Mouse (Mus musculus): Measurements from ENCODE around the gene Ankrd10. TPM values are rescaled to one million over a fixed set of nuclear protein-coding genes. Genes with fewer than 3 reads are reported as not detected.
A peak's percentile ranks its signal among the peaks of the same experiment; 100 is the strongest.

Gene Ankrd10
- polyA plus RNA-seq, 1 experiment from 2014 or later, result 98.2 TPM

- H3K4me1 ChIP-seq (ENCODE audit: insufficient read depth), result no peaks in the 10 kb centered on the region
- no peak overlapping the region for H3K27ac ChIP-seq (ENCODE audit: low read depth)
- H3K9ac ChIP-seq, result no peak overlapping the region
- no peak overlapping the region for H3K4me2 ChIP-seq
- H3K27me3 ChIP-seq (ENCODE audit: insufficient read depth, low read length), result no peaks in the 10 kb centered on the region
- H3K9me3 ChIP-seq (ENCODE audit: low read depth, low read length), result no peaks in the 10 kb centered on the region
- H3K36me3 ChIP-seq (ENCODE audit: insufficient read depth), result no peaks in the 10 kb centered on the region
- no peak overlapping the region for H3K4me3 ChIP-seq (ENCODE audit: low read depth, low read length)
- WGBS, result 45% methylated on average over 2 of the region's 2 CpGs
- DNase-seq, result no peak
- no peak for ATAC-seq (ENCODE audit: insufficient read depth)
- no peak for TF ChIP-seq CTCF (IDR thresholded peaks at IDR 0.05; ENCODE audit: low read depth)
Measured at GRCm38 (mm10) chr8:11640606-11641005, 5.0 kb upstream of the Ankrd10 start.

DNA sequence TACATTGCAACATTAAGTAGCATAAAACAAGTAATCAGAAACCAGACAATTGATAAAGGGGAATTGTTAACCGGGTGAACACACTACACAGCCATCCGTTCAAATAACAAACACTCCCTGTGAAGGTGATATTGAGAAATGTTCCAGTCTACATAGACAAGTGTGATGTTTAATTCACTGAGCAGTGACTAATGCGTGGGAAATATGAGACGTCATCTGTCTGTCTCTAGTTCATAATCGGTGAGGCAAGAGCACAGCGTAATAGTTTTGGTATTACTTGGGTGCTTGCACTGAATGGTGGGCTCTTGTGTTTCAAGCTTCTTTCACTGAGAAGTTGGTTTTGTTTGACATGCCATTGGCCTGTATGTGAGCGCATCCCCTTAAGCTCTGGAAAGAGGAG, 2.0 kb upstream of the Ankrd10 start:
- WGBS, result 75% methylated on average over 7 of the region's 7 CpGs
- ATAC-seq (ENCODE audit: insufficient read depth), result no peak
- TF ChIP-seq CTCF (IDR thresholded peaks at IDR 0.05; ENCODE audit: low read depth), result no peak
- no peak for DNase-seq
- peaks cover 14% of the 10 kb centered on the region for H3K4me1 ChIP-seq (ENCODE audit: insufficient read depth)
- H3K27ac ChIP-seq (ENCODE audit: low read depth), result no peak overlapping the region
- no peak overlapping the region for H3K4me2 ChIP-seq
- H3K9me3 ChIP-seq (ENCODE audit: low read depth, low read length), result no peaks in the 10 kb centered on the region
- no peak overlapping the region for H3K9ac ChIP-seq
- H3K27me3 ChIP-seq (ENCODE audit: insufficient read depth, low read length), result no peaks in the 10 kb centered on the region
- H3K36me3 ChIP-seq (ENCODE audit: insufficient read depth), result no peaks in the 10 kb centered on the region
- H3K4me3 ChIP-seq (ENCODE audit: low read depth, low read length), result no peak overlapping the region

DNA sequence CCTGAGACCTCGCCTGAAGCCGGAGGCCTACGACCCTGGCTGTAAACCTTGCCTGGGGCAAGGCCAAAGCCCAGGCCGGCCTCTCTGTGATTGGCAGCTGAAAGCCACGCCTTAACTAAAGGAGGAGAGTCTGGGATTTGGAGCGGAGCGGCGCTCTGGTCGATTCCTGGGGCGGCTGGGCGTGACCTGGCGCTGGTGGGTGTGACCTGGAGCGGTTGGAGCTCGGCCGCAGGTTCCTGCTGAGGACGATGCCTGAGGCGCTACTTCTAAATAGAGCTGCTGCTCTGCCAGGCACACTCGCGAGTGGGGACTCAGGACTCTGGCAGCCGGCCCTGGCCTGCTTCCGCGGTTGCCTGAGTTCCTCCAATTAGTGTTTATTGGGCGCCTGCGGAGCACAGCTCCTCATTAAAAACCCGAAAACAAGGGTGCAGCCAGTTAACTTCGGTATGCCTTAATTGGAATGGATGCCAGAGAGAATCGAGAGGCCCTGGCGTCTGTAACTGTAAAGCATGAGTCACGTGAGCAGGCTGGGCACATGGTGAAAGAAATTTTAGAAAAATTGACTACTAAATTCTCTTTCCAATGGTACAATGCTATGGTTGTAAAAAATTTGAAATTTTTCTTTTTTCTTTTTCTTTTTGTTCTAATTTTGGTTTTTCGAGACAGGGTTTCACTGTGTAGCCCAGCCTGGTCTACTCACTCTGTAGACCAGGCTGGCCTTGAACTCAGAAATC, 934 bp upstream of the Ankrd10 start:
- Histone ChIP-seq H3K36me3 (ENCODE audit: insufficient read depth) (peaks cover 5% of the 10 kb centered on the region), H3K27me3 (ENCODE audit: insufficient read depth, low read length) (no peaks in the 10 kb centered on the region), H3K4me1 (ENCODE audit: insufficient read depth) (peaks cover 16% of the 10 kb centered on the region), H3K4me3 (ENCODE audit: low read depth, low read length) (peak overlapping the region; percentile 95), H3K9ac (peak overlapping the region; percentile 46), H3K4me2 (peak overlapping the region; percentile 68), H3K27ac (ENCODE audit: low read depth) (peak overlapping the region; percentile 96), H3K9me3 (ENCODE audit: low read depth, low read length) (no peaks in the 10 kb centered on the region)
- ATAC-seq (ENCODE audit: insufficient read depth) (peak; percentile 62), DNase-seq (peak; percentile 87)
- no peak for TF ChIP-seq CTCF (IDR thresholded peaks at IDR 0.05; ENCODE audit: low read depth)
- WGBS, result 6% methylated on average over 30 of the region's 30 CpGs

DNA sequence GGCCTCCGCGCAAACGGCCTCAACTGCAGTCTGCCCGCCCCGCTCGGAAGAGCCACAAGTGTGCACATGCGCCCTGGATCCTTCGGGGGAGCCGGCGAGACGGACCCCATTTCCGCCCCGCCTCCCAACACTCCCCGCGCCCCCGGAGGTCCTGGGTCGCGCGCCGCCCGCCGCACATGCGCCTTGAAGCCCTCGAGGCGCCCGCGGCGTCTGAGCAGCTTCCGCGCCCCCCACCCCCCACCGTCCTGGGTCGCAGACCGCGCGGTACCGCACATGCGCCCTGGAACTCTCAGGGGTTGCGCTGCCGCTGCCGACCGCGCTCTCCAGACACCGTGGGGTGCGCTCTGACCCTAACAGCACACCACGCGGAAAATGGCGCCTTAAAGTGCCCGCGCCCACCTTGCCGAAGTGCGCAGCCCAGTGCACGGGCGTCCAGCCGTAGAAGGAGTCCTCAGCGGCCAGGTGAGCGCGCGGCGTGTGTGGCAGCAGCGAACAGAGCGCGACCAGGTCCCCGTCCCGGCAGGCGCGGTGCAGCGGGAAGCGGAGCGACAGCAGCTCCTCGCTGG, 462 bp downstream of the Ankrd10 start:
- no peak; the same call in 1 of the 2 replicates for TF ChIP-seq CTCF (IDR thresholded peaks at IDR 0.05; ENCODE audit: low read depth)
- under 1% methylated on average over 70 of the region's 70 CpGs for WGBS
- peak; percentile 87 for ATAC-seq (ENCODE audit: insufficient read depth)

GRCm38 (mm10) chr8:11634331-11635011, 1.1 kb downstream of the Ankrd10 start:
- ATAC-seq (ENCODE audit: insufficient read depth), result peak; percentile 4; the same call in 1 of the 2 replicates
- H3K27ac ChIP-seq (ENCODE audit: low read depth), result peak overlapping the region; percentile 96; the same call in 1 of the 2 replicates
- no peaks in the 10 kb centered on the region for H3K27me3 ChIP-seq (ENCODE audit: insufficient read depth, low read length)
- under 1% methylated on average over 39 of the region's 39 CpGs for WGBS
- H3K36me3 ChIP-seq (ENCODE audit: insufficient read depth), result peaks cover 25% of the 10 kb centered on the region
- H3K9ac ChIP-seq, result peak overlapping the region; percentile 84
- TF ChIP-seq CTCF (IDR thresholded peaks at IDR 0.05; ENCODE audit: low read depth), result no peak
- DNase-seq, result peak; percentile 23
- peaks cover 16% of the 10 kb centered on the region for H3K4me1 ChIP-seq (ENCODE audit: insufficient read depth)
- peak overlapping the region; percentile 95 for H3K4me3 ChIP-seq (ENCODE audit: low read depth, low read length)
- no peaks in the 10 kb centered on the region for H3K9me3 ChIP-seq (ENCODE audit: low read depth, low read length)
- peak overlapping the region; percentile 68 for H3K4me2 ChIP-seq

More for the DNA sequence above, 462 bp downstream of the Ankrd10 start:
- H3K27me3 ChIP-seq (ENCODE audit: insufficient read depth, low read length), result no peaks in the 10 kb centered on the region
- H3K27ac ChIP-seq (ENCODE audit: low read depth), result peak overlapping the region; percentile 96
- peak overlapping the region; percentile 68 for H3K4me2 ChIP-seq
- peak overlapping the region; percentile 84 for H3K9ac ChIP-seq
- H3K4me1 ChIP-seq (ENCODE audit: insufficient read depth), result peaks cover 16% of the 10 kb centered on the region
- H3K36me3 ChIP-seq (ENCODE audit: insufficient read depth), result peaks cover 19% of the 10 kb centered on the region
- DNase-seq, result peak; percentile 97
- peak overlapping the region; percentile 95 for H3K4me3 ChIP-seq (ENCODE audit: low read depth, low read length)
- no peaks in the 10 kb centered on the region for H3K9me3 ChIP-seq (ENCODE audit: low read depth, low read length)

DNA sequence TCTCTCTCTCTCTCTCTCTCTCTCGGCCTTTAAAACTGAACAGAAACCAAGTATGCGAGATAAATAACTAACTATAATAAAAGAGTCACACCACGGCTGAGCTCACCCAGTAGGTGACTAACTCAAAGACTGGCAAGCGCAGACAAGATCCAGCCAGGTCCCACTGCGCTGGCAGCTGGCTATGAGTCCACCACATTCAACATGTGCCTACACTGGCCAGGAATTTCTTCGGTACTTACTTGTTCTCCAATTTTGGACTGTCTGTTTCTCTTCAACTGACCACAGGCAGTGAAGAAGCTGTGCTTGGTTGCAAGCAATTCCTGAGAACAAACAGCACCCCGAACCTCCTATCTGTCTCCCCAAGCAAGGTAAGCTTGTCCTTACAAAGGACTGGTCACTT, 2.1 kb downstream of the Ankrd10 start:
- H3K4me2 ChIP-seq, result peak overlapping the region; percentile 68
- 49% methylated on average over 7 of the region's 7 CpGs for WGBS
- no peaks in the 10 kb centered on the region for H3K27me3 ChIP-seq (ENCODE audit: insufficient read depth, low read length)
- peak overlapping the region; percentile 84; the same call in 1 of the 2 replicates for H3K9ac ChIP-seq
- peaks cover 16% of the 10 kb centered on the region for H3K4me1 ChIP-seq (ENCODE audit: insufficient read depth)
- peak; percentile 4 for DNase-seq
- TF ChIP-seq CTCF (IDR thresholded peaks at IDR 0.05; ENCODE audit: low read depth), result no peak
- no peaks in the 10 kb centered on the region for H3K9me3 ChIP-seq (ENCODE audit: low read depth, low read length)
- peak overlapping the region; percentile 24; the same call in 1 of the 2 replicates for H3K27ac ChIP-seq (ENCODE audit: low read depth)
- peaks cover 35% of the 10 kb centered on the region for H3K36me3 ChIP-seq (ENCODE audit: insufficient read depth)
- peak overlapping the region; percentile 95 for H3K4me3 ChIP-seq (ENCODE audit: low read depth, low read length)
- ATAC-seq (ENCODE audit: insufficient read depth), result no peak

- DNase-seq, result peak; percentile 94
- Histone ChIP-seq H3K4me2 (peak overlapping the region; percentile 68), H3K9me3 (ENCODE audit: low read depth, low read length) (no peaks in the 10 kb centered on the region), H3K4me3 (ENCODE audit: low read depth, low read length) (peak overlapping the region; percentile 95; the same call in 1 of the 2 replicates), H3K27me3 (ENCODE audit: insufficient read depth, low read length) (no peaks in the 10 kb centered on the region), H3K4me1 (ENCODE audit: insufficient read depth) (peaks cover 16% of the 10 kb centered on the region), H3K36me3 (ENCODE audit: insufficient read depth) (peaks cover 43% of the 10 kb centered on the region), H3K27ac (ENCODE audit: low read depth) (peak overlapping the region; percentile 58; the same call in 1 of the 2 replicates), H3K9ac (no peak overlapping the region)
- no peak for ATAC-seq (ENCODE audit: insufficient read depth)
- TF ChIP-seq CTCF (IDR thresholded peaks at IDR 0.05; ENCODE audit: low read depth), result no peak
- 4% methylated on average over 2 of the region's 2 CpGs for WGBS
Measured at GRCm38 (mm10) chr8:11632406-11632805, 3.2 kb downstream of the Ankrd10 start.
